Mouse (Mus musculus) left cerebral cortex, adult 18-20 months (tissue): ENCODE results near the gene Nrxn1. TPM values are rescaled to one million over a fixed set of nuclear protein-coding genes. Genes with fewer than 3 reads are reported as not detected.
A peak's percentile ranks its signal among the peaks of the same experiment; 100 is the strongest.

Experiments
- DNase-seq, 2 experiments: peaks; one replicate each; pipeline ENCODE4 v3.0.0; 2021 to 2022; ENCODE audit warnings: low spot score in 2 of 2, mixed read lengths in 1 of 2
- total RNA-seq, 2 experiments: library from RNA; stranded (reverse); gene quantifications; 2 replicates each; pipeline ENCODE4 v1.2.3; 2021

The Nrxn1 gene
- total RNA-seq, 2 experiments from 2014 or later = 499 to 523 TPM

GRCm38 (mm10) chr17:90995436-90995835, 97.4 kb downstream of the Nrxn1 start:
- DNase-seq = no peak

GRCm38 (mm10) chr17:90994247-90994646, 98.6 kb downstream of the Nrxn1 start:
- DNase-seq = no peak

- DNase-seq = no peak
Observed at GRCm38 (mm10) chr17:90990747-90991146, 102.1 kb downstream of the Nrxn1 start.

- peak in 1 of 2 experiments; percentile 12 for DNase-seq
Observed at GRCm38 (mm10) chr17:90962904-90963531, 129.9 kb downstream of the Nrxn1 start.

GRCm38 (mm10) chr17:90955221-90955620, 137.7 kb downstream of the Nrxn1 start:
- DNase-seq = no peak

GRCm38 (mm10) chr17:90934929-90935328, 157.9 kb downstream of the Nrxn1 start:
- no peak for DNase-seq

- DNase-seq = no peak
Observed at GRCm38 (mm10) chr17:90913320-90913719, 179.6 kb downstream of the Nrxn1 start.

- DNase-seq = no peak
Observed at GRCm38 (mm10) chr17:90912746-90913145, 180.1 kb downstream of the Nrxn1 start.

- no peak for DNase-seq
Observed at GRCm38 (mm10) chr17:90912341-90912740, 180.5 kb downstream of the Nrxn1 start.

- DNase-seq = no peak
Observed at GRCm38 (mm10) chr17:90906118-90907093, 186.5 kb downstream of the Nrxn1 start.

- DNase-seq = no peak
Observed at GRCm38 (mm10) chr17:90905143-90905542, 187.7 kb downstream of the Nrxn1 start.

GRCm38 (mm10) chr17:90892327-90893259, 200.3 kb downstream of the Nrxn1 start:
- peak; percentile 24 to 54 for DNase-seq

- DNase-seq = no peak
Observed at GRCm38 (mm10) chr17:90891711-90892110, 201.2 kb downstream of the Nrxn1 start.

GRCm38 (mm10) chr17:90857225-90857624, 235.6 kb downstream of the Nrxn1 start:
- DNase-seq = no peak

- no peak for DNase-seq
Observed at GRCm38 (mm10) chr17:90843876-90844275, 249.0 kb downstream of the Nrxn1 start.

GRCm38 (mm10) chr17:90843072-90843611, 249.7 kb downstream of the Nrxn1 start:
- DNase-seq = no peak

- DNase-seq = no peak
Observed at GRCm38 (mm10) chr17:90837022-90837414, 255.9 kb downstream of the Nrxn1 start.

GRCm38 (mm10) chr17:90836154-90837021, 256.5 kb downstream of the Nrxn1 start:
- DNase-seq = no peak

GRCm38 (mm10) chr17:90818340-90818739, 274.5 kb downstream of the Nrxn1 start:
- no peak for DNase-seq

GRCm38 (mm10) chr17:90817898-90818297, 275.0 kb downstream of the Nrxn1 start:
- no peak for DNase-seq
